Mouse (Mus musculus) forebrain, embryonic 11.5 days (tissue): ENCODE results near the gene Tex9. TPM values are rescaled to one million over a fixed set of nuclear protein-coding genes. Genes with fewer than 3 reads are reported as not detected.

Experiments
- ATAC-seq: fragments of 200-750 bp; cut with Nextera tagmentation; replicated peaks from 2 replicates; pipeline ENCODE4 v1.8.0; 2017; ENCODE audit warnings: moderate TSS enrichment; ENCODE audit not compliant: low FRiP score
- DNase-seq: peaks from one replicate; pipeline ENCODE4 v3.0.0-alpha.2; 2017; ENCODE audit warnings: low spot score
- H3K27ac ChIP-seq: fragments of 300-500 bp; sonication (generic); 2 replicates; pipeline ENCODE4 v1.5.1; 2014; ENCODE audit warnings: low read depth, low read length
- H3K27me3 ChIP-seq: fragments of 300-500 bp; sonication (generic); 2 replicates; pipeline ENCODE4 v1.6.1; 2014; ENCODE audit warnings: mild to moderate bottlenecking, low read length, mixed read lengths; ENCODE audit not compliant: control insufficient read depth, insufficient read depth
- H3K36me3 ChIP-seq: fragments of 300-500 bp; sonication (generic); 2 replicates; pipeline ENCODE4 v1.6.1; 2014; ENCODE audit warnings: mild to moderate bottlenecking, low read length, moderate library complexity, mixed read lengths; ENCODE audit not compliant: control insufficient read depth, insufficient read depth
- H3K4me1 ChIP-seq: fragments of 300-500 bp; sonication (generic); replicated peaks from 2 replicates; pipeline ENCODE4 v1.6.1; 2014; ENCODE audit warnings: low read length, mixed read lengths; ENCODE audit not compliant: control insufficient read depth, insufficient read depth
- H3K4me2 ChIP-seq: fragments of 300-500 bp; sonication (generic); 2 replicates; pipeline ENCODE4 v1.6.1; 2014; ENCODE audit warnings: low read depth, mild to moderate bottlenecking, low read length, moderate library complexity, mixed read lengths; ENCODE audit not compliant: severe bottlenecking
- H3K4me3 ChIP-seq: fragments of 300-500 bp; sonication (generic); 2 replicates; pipeline ENCODE4 v1.5.1; 2014; ENCODE audit warnings: low read depth, low read length
- H3K9ac ChIP-seq: fragments of 300-500 bp; sonication (generic); 2 replicates; pipeline ENCODE4 v1.6.1; 2014; ENCODE audit warnings: low read length
- H3K9me3 ChIP-seq: fragments of 300-500 bp; sonication (generic); 2 replicates; pipeline ENCODE4 v1.6.1; 2016; ENCODE audit warnings: low read length, mixed read lengths; ENCODE audit not compliant: control insufficient read depth
- WGBS: fragments of 180-500 bp; shearing (Covaris S2); extraction: QIAGEN DNeasy Blood & Tissue Kit; methylation state at CpG from one replicate; pipeline ENCODE4 v1.1.7; 2014; 5-methylcytosine and 5-hydroxymethylcytosine counted together
- polyA plus RNA-seq: library from polyadenylated mRNA; unstranded; fragments of >200 nt; fragmentation: Nextera tagmentation; extraction: Ambion mirVana; gene quantifications from 2 replicates; pipeline ENCODE4 v1.2.1, GENCODE M21; 2014

Gene Tex9
- polyA plus RNA-seq, 1 experiment from 2014 or later, result 75.1 TPM

DNA sequence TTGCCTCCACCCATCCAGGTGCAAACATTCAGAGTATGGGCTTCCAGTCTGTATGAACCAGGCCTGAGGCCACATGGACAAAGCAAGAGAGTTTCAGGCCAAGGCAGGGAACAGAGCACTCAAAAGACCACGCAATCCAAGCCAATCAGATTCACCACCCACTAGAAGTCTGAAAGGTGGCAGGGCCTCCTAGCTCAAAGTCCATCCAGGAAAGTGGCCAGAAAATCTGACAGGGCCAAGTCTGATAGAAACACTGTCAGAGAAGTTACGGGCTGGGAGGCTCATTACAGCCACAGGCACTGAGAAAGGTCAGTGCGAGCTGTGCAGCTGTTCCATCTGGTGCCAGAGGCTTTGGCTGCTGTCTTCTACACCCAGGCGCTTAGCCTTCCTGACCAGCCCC lies 38.8 kb upstream of the Tex9 start:
- Histone ChIP-seq H3K4me3 (peak overlapping the region; percentile 92), H3K9me3 (no peaks in the 10 kb centered on the region), H3K27ac (peak overlapping the region; percentile 99), H3K36me3 (no peaks in the 10 kb centered on the region), H3K9ac (peak overlapping the region; percentile 98), H3K4me2 (peak overlapping the region; percentile 70), H3K27me3 (no peaks in the 10 kb centered on the region), H3K4me1 (peaks cover 8% of the 10 kb centered on the region)
- DNase-seq (no peak), ATAC-seq (peak; percentile 5; the same call in 1 of the 2 replicates)
- 38% methylated on average over 4 of the region's 4 CpGs for WGBS

DNA sequence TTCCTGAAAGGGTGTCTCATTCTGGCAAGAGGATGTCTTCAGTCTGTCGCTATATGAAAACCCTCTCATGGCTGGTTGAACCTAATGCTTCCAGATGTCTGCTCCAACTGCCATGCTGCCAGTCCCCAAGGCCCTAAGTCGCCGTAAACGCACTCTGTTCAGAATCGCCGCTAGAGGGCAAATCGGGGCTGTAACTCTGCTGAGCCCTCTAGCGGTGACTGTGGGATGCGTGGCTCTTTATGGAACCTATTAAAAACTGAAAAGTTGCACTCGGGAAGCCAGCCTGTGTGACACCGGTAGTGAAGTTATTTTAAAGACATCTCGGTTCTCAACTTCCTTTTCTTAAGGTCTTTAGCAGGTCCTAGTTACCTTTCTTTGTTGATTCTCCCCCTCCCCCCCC lies 38.2 kb upstream of the Tex9 start:
- ATAC-seq (no peak), DNase-seq (peak; percentile 93)
- H3K27ac ChIP-seq, result 0 out of 2 replicates have a peak overlapping the region, but pooled peaks have one; percentile 99
- no peaks in the 10 kb centered on the region for H3K36me3 ChIP-seq
- peaks cover 8% of the 10 kb centered on the region for H3K4me1 ChIP-seq
- no peaks in the 10 kb centered on the region for H3K27me3 ChIP-seq
- H3K4me3 ChIP-seq, result no peak overlapping the region
- no peak overlapping the region for H3K4me2 ChIP-seq
- 1% methylated on average over 12 of the region's 12 CpGs for WGBS
- H3K9ac ChIP-seq, result no peak overlapping the region
- no peaks in the 10 kb centered on the region for H3K9me3 ChIP-seq

DNA sequence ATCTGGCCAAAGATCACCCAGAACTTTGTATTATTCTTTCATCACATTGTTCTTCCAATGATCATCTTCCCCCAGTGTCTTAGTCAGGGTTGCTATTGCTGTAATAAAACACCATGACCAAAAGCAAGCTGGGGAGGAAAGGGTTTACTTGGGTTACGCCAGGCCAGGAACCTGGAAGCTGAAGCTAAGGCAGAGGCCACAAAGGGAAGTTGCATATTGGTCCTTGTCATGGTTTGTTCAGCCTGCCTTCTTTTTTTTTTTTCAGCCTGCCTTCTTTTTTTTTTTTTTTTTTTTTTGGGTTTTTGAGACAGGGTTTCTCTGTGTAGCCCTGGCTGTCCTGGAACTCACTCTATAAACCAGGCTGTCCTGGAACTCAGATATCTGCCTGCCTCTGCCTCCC lies 34.1 kb upstream of the Tex9 start:
- DNase-seq, result no peak
- ATAC-seq, result no peak
- Histone ChIP-seq H3K27me3 (no peaks in the 10 kb centered on the region), H3K4me1 (peaks cover 7% of the 10 kb centered on the region), H3K4me2 (no peak overlapping the region), H3K27ac (no peak overlapping the region), H3K36me3 (no peaks in the 10 kb centered on the region), H3K9ac (no peak overlapping the region), H3K4me3 (no peak overlapping the region), H3K9me3 (no peaks in the 10 kb centered on the region)
- 86% methylated on average over 1 of the region's 1 CpGs for WGBS

DNA sequence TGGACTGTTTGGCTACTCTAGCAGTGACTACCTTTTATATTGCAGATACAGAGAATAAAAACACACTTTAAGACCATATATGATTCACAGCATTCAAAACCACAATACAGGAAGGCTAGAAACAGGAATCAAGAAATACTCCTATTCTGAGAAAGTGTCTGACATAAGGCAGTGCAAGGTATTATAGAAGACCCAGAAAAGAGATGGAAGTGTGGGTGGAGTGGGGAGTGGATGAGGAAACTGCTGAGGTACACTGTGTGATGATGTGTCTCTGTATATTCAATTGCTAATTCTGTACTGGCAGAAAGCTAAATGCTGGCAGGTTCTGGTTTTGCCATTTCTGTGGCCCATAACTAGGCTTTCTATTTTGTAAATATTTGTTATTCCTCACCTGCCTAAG lies 28.8 kb upstream of the Tex9 start:
- no peak overlapping the region for H3K9ac ChIP-seq
- H3K9me3 ChIP-seq, result no peaks in the 10 kb centered on the region
- no peak overlapping the region for H3K27ac ChIP-seq
- H3K4me1 ChIP-seq, result no peaks in the 10 kb centered on the region
- DNase-seq (no peak), ATAC-seq (no peak)
- H3K27me3 ChIP-seq, result no peaks in the 10 kb centered on the region
- H3K4me3 ChIP-seq, result no peak overlapping the region
- H3K36me3 ChIP-seq, result no peaks in the 10 kb centered on the region
- no peak overlapping the region for H3K4me2 ChIP-seq

DNA sequence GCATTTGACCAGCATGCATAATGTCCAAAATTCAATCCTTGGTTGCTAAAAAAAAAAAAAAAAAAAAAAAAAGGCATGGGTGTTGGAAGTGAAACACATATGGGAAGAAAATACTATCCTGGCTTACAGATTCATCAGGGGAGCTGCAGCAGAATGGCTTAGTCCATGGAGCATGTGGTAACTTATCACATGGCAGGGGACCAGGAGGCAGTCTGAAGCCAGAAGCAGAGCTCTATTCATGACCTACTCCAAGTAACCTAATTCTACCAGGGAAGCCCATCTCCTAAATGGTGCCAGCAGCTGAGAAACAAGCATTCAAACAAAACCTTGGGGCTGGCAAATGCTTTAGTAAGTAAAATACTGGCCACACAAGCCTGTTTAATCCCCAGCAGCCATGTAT lies 27.2 kb upstream of the Tex9 start:
- no peak overlapping the region for H3K4me2 ChIP-seq
- DNase-seq, result no peak
- no peaks in the 10 kb centered on the region for H3K36me3 ChIP-seq
- no peak overlapping the region for H3K4me3 ChIP-seq
- H3K9me3 ChIP-seq, result no peaks in the 10 kb centered on the region
- ATAC-seq, result no peak
- H3K27ac ChIP-seq, result no peak overlapping the region
- H3K27me3 ChIP-seq, result no peaks in the 10 kb centered on the region
- no peaks in the 10 kb centered on the region for H3K4me1 ChIP-seq
- H3K9ac ChIP-seq, result no peak overlapping the region

DNA sequence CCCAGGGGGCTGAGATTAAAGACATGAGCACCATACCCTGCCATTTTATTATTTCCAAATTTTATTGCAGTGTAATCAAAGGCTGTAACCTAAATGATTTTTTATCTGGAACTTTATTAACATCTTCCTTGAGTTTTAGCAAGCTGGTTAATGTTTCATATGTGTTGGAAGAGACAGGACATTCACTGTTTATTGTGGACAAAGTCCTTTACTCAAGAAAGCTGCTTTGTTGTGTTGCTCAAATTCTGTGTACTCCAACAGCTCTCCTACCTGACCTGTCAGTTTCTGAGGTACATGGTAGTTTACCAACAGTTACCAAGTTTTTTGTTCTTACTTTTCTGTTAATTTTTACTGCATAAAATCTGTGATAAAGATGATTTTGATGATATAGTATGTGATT lies 23.4 kb upstream of the Tex9 start:
- Histone ChIP-seq H3K27ac (no peak overlapping the region), H3K36me3 (no peaks in the 10 kb centered on the region), H3K9ac (no peak overlapping the region), H3K4me2 (no peak overlapping the region), H3K27me3 (no peaks in the 10 kb centered on the region), H3K9me3 (no peaks in the 10 kb centered on the region), H3K4me3 (no peak overlapping the region), H3K4me1 (no peaks in the 10 kb centered on the region)
- DNase-seq (no peak), ATAC-seq (no peak)

DNA sequence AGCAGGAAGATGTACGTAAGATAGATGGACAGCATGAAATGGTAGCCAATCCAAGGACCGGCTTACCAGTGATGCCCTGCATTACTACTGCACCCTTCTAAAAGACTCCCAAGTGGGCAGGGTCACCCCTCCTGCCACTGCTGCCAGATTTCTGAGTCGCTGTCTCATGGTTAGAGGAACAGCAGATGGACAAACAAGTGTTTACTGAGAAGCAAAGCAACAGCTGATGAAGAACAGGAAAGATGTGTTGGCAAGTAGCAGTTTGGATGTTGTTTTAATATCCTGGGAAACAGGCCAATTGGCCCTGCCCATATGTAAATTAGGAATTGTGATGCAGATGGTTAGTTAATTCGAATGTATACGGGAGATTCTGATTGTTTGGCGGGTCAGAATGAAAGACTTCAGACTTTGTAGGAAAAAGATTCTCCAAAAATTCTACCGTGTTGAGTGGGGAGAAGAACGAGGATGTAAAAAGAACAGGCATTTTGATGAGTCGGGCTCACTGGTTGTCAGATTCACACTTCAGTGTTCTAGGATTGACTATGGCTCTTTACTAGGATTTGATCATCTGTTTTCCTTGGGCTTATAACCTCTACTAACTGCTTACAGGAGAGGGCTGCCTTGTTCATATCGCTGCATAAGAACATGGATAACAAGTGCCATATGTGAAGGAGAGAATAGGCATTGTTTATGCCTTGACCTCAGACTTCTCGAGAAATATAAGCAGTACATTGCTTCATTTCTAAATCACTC lies 20.4 kb upstream of the Tex9 start:
- Histone ChIP-seq H3K27me3 (no peaks in the 10 kb centered on the region), H3K9me3 (no peaks in the 10 kb centered on the region), H3K9ac (no peak overlapping the region), H3K4me1 (no peaks in the 10 kb centered on the region), H3K27ac (no peak overlapping the region), H3K4me3 (no peak overlapping the region), H3K36me3 (no peaks in the 10 kb centered on the region), H3K4me2 (no peak overlapping the region)
- no peak for DNase-seq
- no peak for ATAC-seq
- 58% methylated on average over 11 of the region's 11 CpGs for WGBS

DNA sequence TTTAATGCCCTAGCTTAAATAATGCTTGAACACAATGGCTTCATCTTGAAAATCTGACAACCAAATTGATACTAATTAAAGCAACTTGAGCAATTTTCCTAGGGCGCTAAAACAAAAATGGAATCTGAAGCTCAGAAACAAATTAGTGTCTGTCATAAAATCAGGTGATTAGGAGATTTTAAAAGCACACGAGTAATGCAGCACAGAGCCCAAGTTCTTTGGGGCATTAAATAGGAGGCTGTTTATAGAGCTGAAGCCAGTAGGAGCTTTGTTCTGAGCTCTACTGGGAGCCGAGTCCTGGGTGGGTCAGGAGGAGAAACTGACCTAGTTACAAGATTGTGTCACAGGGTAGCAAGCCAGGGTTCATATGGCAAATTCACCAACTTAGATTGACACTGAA lies 5.2 kb upstream of the Tex9 start:
- no peaks in the 10 kb centered on the region for H3K36me3 ChIP-seq
- DNase-seq (no peak), ATAC-seq (no peak)
- WGBS, result 63% methylated on average over 3 of the region's 3 CpGs
- no peaks in the 10 kb centered on the region for H3K9me3 ChIP-seq
- no peaks in the 10 kb centered on the region for H3K27me3 ChIP-seq
- no peak overlapping the region for H3K4me2 ChIP-seq
- H3K4me1 ChIP-seq, result no peaks in the 10 kb centered on the region
- no peak overlapping the region for H3K9ac ChIP-seq
- no peak overlapping the region for H3K27ac ChIP-seq
- no peak overlapping the region for H3K4me3 ChIP-seq

DNA sequence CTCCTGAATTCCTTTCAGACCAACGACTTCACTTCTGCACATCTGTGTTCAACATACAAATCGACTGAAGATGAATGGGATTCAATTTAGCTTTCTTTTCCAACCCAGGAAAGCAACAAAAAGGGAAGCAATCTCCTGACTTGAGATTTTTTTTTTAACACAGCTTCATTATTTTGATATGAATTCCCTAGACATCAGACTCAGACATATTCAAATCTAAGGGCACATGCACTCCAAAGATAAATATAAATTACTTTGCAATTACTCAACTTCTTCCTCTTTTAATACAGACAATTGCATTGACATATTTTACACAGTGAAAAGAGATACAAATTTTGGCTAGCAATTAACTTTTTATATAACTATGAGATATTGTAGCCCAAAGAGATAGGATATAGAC lies 4.7 kb upstream of the Tex9 start:
- Histone ChIP-seq H3K4me1 (no peaks in the 10 kb centered on the region), H3K27ac (no peak overlapping the region), H3K9ac (no peak overlapping the region), H3K4me3 (no peak overlapping the region), H3K4me2 (no peak overlapping the region), H3K9me3 (no peaks in the 10 kb centered on the region), H3K36me3 (no peaks in the 10 kb centered on the region), H3K27me3 (no peaks in the 10 kb centered on the region)
- DNase-seq (no peak), ATAC-seq (no peak)
- whole genome bisulfite sequencing, result 78% methylated on average over 2 of the region's 2 CpGs
